Mouse (Mus musculus) stomach, postnatal 0 days (tissue): ENCODE results near the gene Ezh2.

Experiments
- CTCF ChIP-seq: IDR thresholded peaks from 2 replicates; pipeline ENCODE4 v1.5.1; 2016; ENCODE audit warnings: antibody characterized with exemption, low read depth, mild to moderate bottlenecking, moderate library complexity
- EP300 ChIP-seq: optimal IDR thresholded peaks from 2 replicates; pipeline ENCODE3; 2016; ENCODE audit warnings: antibody characterized with exemption

DNA sequence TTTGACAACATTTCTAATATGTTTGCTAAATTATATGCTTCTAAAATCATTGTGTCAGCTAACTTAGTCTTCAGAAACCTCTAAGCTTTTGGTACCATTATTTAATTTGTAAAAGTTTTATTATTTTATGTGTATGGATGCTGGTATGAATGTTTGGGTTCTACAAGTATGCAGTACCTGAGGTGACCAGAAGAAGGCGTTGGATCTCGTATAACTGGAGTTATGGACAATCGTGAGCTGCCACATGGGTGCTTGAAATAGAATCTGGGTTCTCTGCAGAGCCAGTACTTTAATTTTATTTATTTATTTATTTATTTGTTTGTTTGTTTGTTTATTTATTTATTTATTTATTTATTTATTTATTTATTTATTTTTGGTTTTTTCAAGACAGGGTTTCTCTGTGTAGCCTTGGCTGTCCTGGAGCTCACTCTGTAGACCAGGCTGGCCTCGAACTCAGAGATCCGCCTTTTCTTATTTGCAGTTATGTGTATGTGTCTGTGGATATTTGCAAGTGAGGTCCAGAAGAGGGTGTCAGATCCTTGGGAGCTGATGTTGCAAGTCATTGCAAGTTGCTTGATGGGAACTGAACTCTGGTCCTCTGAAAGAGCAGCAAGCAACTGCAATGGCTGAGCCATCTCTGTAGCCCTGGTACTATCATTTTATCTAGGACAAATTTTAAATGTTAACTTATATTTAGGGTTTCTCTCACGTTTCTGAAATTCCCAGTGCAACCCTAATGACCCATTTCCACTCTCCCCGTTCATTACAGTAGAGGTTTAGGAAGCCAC, 40.3 kb upstream of the Ezh2 start:
- TF ChIP-seq CTCF = peak; percentile 25; the same call in 1 of the 2 replicates
- TF ChIP-seq EP300 = no peak
